Comparison of ENCODE assay signal across 14 mouse cellular contexts in the genomic region with DNA sequence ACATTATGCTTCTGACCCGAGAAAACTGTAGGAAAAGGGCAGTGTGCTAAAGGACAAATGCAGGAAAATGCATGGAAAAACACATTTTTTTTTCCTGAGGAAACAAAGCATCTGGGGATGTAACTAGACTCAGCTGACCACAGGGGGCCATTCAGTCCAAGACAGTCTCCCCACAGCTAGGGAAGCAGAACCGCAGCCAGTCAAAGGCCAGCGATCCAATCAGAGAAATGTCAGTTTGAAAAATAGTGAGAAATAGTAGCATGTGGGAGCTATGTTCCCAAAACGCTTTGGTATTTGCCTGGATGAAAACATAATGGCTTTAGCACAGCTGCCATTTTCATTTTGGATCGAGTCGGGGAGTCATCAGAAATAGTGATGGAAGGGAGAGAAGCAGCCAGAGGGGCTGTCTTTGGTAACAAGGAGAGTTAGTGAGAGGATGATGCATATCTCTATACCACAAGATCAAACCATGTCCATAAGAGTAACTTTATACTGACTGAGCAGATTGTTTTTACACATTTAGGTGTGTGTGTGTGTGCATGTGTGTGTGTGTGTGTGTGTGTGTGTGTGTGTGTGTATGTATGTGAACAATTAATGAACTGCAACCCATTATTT.
DNase-seq lines count a peak whose midpoint lies in the region; ATAC-seq lines count a peak whose summit lies in the region.
"Had no signal": no experiment of that assay in that cellular context is flagged by ENCODE, and none has a peak within 500 bp of the region (broad histone marks: within the 10 kb centered on the region; RNA-seq: fewer than 3 reads in every experiment).

No protein-coding gene starts in this region.

- H3K4me2 ChIP-seq in forebrain, embryonic 11.5 days (ENCODE audit: low read depth, low read length, severe bottlenecking): no peak overlapping the region
- H3K4me2 ChIP-seq in neural tube, embryonic 12.5 days (replicated peaks): peak overlapping the region; percentile 22; the same call in 1 of the 2 replicates

- H3K27ac ChIP-seq in forebrain, embryonic 11.5 days (ENCODE audit: low read depth, low read length): no peak overlapping the region
- no peak overlapping the region for H3K27ac ChIP-seq in forebrain, embryonic 10.5 days
- no peak overlapping the region for H3K27ac ChIP-seq in neural tube, embryonic 12.5 days
- H3K27ac ChIP-seq: heart, embryonic 10.5 days had no signal

- no peak overlapping the region for H3K9ac ChIP-seq in forebrain, embryonic 11.5 days (ENCODE audit: low read length)
- no peak overlapping the region for H3K9ac ChIP-seq in neural tube, embryonic 12.5 days
- H3K9ac ChIP-seq: liver, postnatal 0 days had no signal

- no peaks in the 10 kb centered on the region for H3K36me3 ChIP-seq in forebrain, embryonic 11.5 days (ENCODE audit: control insufficient read depth, insufficient read depth, low read length)
- H3K36me3 ChIP-seq in forebrain, embryonic 10.5 days (replicated peaks): no peaks in the 10 kb centered on the region
- H3K36me3 ChIP-seq in neural tube, embryonic 12.5 days: no peaks in the 10 kb centered on the region
- H3K36me3 ChIP-seq: G1E; heart, embryonic 10.5 days had no signal

- H3K27me3 ChIP-seq in forebrain, embryonic 11.5 days (ENCODE audit: control insufficient read depth, insufficient read depth, low read length): no peaks in the 10 kb centered on the region
- no peaks in the 10 kb centered on the region for H3K27me3 ChIP-seq in forebrain, embryonic 10.5 days (ENCODE audit: poor library complexity, severe bottlenecking)
- no peaks in the 10 kb centered on the region for H3K27me3 ChIP-seq in neural tube, embryonic 12.5 days (replicated peaks)

- DNase-seq in forebrain, embryonic 11.5 days (ENCODE audit: low spot score): no peak
- DNase-seq in forebrain, embryonic 10.5 days (ENCODE audit: extremely low spot score, low spot score): no peak
- DNase-seq in embryo, embryonic 11.5 days (ENCODE audit: low read depth, low spot score): peak; percentile 3
- DNase-seq in mesoderm, embryonic 11.5 days (ENCODE audit: low read depth, low spot score): peak; percentile 44
- no peak for DNase-seq in c-Kit-positive CD71-positive TER-119-positive erythroid progenitor cells, embryonic 14.5 days (ENCODE audit: low spot score)
- no peak for DNase-seq in thymus, postnatal 25 days
- DNase-seq: cerebellum, adult 8-10 months; gastrocnemius, postnatal 10 days; heart, postnatal 36 days; liver, postnatal 0 days had no signal

- 37% methylated on average over 6 of the region's 6 CpGs for WGBS in forebrain, embryonic 11.5 days
- 53% methylated on average over 6 of the region's 6 CpGs for WGBS in forebrain, embryonic 10.5 days
- 32% methylated on average over 6 of the region's 6 CpGs for WGBS in neural tube, embryonic 12.5 days

- H3K9me3 ChIP-seq in forebrain, embryonic 11.5 days (ENCODE audit: control insufficient read depth, low read length): no peaks in the 10 kb centered on the region
- no peaks in the 10 kb centered on the region for H3K9me3 ChIP-seq in forebrain, embryonic 10.5 days
- H3K9me3 ChIP-seq in neural tube, embryonic 12.5 days: no peaks in the 10 kb centered on the region
- H3K9me3 ChIP-seq: heart, embryonic 10.5 days had no signal

- no peaks in the 10 kb centered on the region; the same call in 1 of the 2 replicates for H3K4me1 ChIP-seq in forebrain, embryonic 11.5 days (replicated peaks; ENCODE audit: control insufficient read depth, insufficient read depth, low read length)
- H3K4me1 ChIP-seq in forebrain, embryonic 10.5 days: 0 out of 2 replicates have a peak, but pooled peaks cover 4% of the 10 kb centered on the region
- no peaks in the 10 kb centered on the region for H3K4me1 ChIP-seq in neural tube, embryonic 12.5 days
- H3K4me1 ChIP-seq: heart, embryonic 10.5 days had no signal

- H3K4me3 ChIP-seq in forebrain, embryonic 11.5 days (ENCODE audit: low read depth, low read length): no peak overlapping the region
- H3K4me3 ChIP-seq in forebrain, embryonic 10.5 days: no peak overlapping the region
- no peak overlapping the region for H3K4me3 ChIP-seq in neural tube, embryonic 12.5 days
- H3K4me3 ChIP-seq: heart, embryonic 10.5 days had no signal

- peak; percentile 51; the same call in 1 of the 2 replicates for ATAC-seq in forebrain, embryonic 11.5 days (replicated peaks; ENCODE audit: low FRiP score)
- ATAC-seq in neural tube, embryonic 12.5 days (ENCODE audit: low FRiP score, low read depth): peak; percentile 81; the same call in 1 of the 2 replicates
- ATAC-seq in megakaryocyte-erythroid progenitor cell, adult 5-6 weeks (replicated peaks; ENCODE audit: low FRiP score, low TSS enrichment, poor library complexity, severe bottlenecking): no peak
- ATAC-seq: liver, postnatal 0 days had no signal

Comparison
In these comparisons a context has a peak if more than half of its experiments do, and no peak if none do; other contexts are left out.
1. DNase-seq: peak in embryo, embryonic 11.5 days (single experiment) and mesoderm, embryonic 11.5 days (single experiment); none in forebrain, embryonic 11.5 days (single experiment), forebrain, embryonic 10.5 days (single experiment), c-Kit-positive CD71-positive TER-119-positive erythroid progenitor cells, embryonic 14.5 days (single experiment) and thymus, postnatal 25 days (single experiment).